Mouse (Mus musculus) embryonic facial prominence, embryonic 11.5 days (tissue): ENCODE data around the gene Gm11077. TPM values are rescaled to one million over a fixed set of nuclear protein-coding genes. Genes with fewer than 3 reads are reported as not detected.

Experiments
- ATAC-seq: fragments of 200-750 bp; cut with Nextera tagmentation; replicated peaks from 2 replicates; pipeline ENCODE4 v1.8.0; 2017; ENCODE audit warnings: low read depth; ENCODE audit not compliant: insufficient number of reproducible peaks, low FRiP score, low TSS enrichment
- DNase-seq: peaks from one replicate; pipeline ENCODE4 v3.0.0-alpha.2; 2015; ENCODE audit warnings: low spot score
- H3K27ac ChIP-seq: fragments of 300-500 bp; sonication (generic); replicated peaks from 2 replicates; pipeline ENCODE4 v1.5.1; 2014; ENCODE audit warnings: mild to moderate bottlenecking, low read depth, low read length, control low read depth
- H3K27me3 ChIP-seq: fragments of 300-500 bp; sonication (generic); 2 replicates; pipeline ENCODE4 v1.6.1; 2014; ENCODE audit warnings: mild to moderate bottlenecking, low read length, moderate library complexity, mixed read lengths; ENCODE audit not compliant: control insufficient read depth, insufficient read depth
- H3K36me3 ChIP-seq: fragments of 300-500 bp; sonication (generic); replicated peaks from 2 replicates; pipeline ENCODE4 v1.6.1; 2014; ENCODE audit warnings: low read depth, mild to moderate bottlenecking, low read length, moderate library complexity, mixed read lengths; ENCODE audit not compliant: control insufficient read depth, insufficient read depth
- H3K4me1 ChIP-seq: fragments of 300-500 bp; sonication (generic); 2 replicates; pipeline ENCODE4 v1.6.1; 2014; ENCODE audit warnings: low read length, mixed read lengths; ENCODE audit not compliant: control insufficient read depth, insufficient read depth
- H3K4me2 ChIP-seq: fragments of 300-500 bp; sonication (generic); 2 replicates; pipeline ENCODE4 v1.6.1; 2014; ENCODE audit warnings: low read depth, mild to moderate bottlenecking, control low read depth, low read length, moderate library complexity
- H3K4me3 ChIP-seq: fragments of 300-500 bp; sonication (generic); 2 replicates; pipeline ENCODE4 v1.5.1; 2014; ENCODE audit warnings: low read depth, low read length, control low read depth
- H3K9ac ChIP-seq: fragments of 300-500 bp; sonication (generic); replicated peaks from 2 replicates; pipeline ENCODE4 v1.6.1; 2014; ENCODE audit warnings: mild to moderate bottlenecking, control low read depth, low read length
- H3K9me3 ChIP-seq: fragments of 300-500 bp; sonication (generic); replicated peaks from 2 replicates; pipeline ENCODE4 v1.6.1; 2016; ENCODE audit warnings: mild to moderate bottlenecking, low read length, inconsistent platforms, mixed read lengths; ENCODE audit not compliant: control insufficient read depth
- WGBS: fragments of 180-500 bp; shearing (Covaris S2); extraction: QIAGEN DNeasy Blood & Tissue Kit; methylation state at CpG from one replicate; pipeline ENCODE4 v1.1.7; 2014; 5-methylcytosine and 5-hydroxymethylcytosine counted together
- polyA plus RNA-seq: library from polyadenylated mRNA; unstranded; fragments of >200 nt; fragmentation: Nextera tagmentation; extraction: Ambion mirVana; gene quantifications from 2 replicates; pipeline ENCODE4 v1.2.1, GENCODE M21; 2014

The Gm11077 gene
- not detected in 2 replicates for polyA plus RNA-seq

- Histone ChIP-seq H3K4me2 (no peak within 1 kb of the TSS), H3K9me3 (no peaks in the 10 kb centered on the region), H3K4me3 (no peak within 1 kb of the TSS), H3K9ac (no peak within 1 kb of the TSS), H3K4me1 (no peaks in the 10 kb centered on the region), H3K36me3 (no peaks in the 10 kb centered on the region), H3K27ac (no peak within 1 kb of the TSS), H3K27me3 (no peaks in the 10 kb centered on the region)
- 96% methylated on average over 5 of the region's 5 CpGs for WGBS
- ATAC-seq = no peak
- no peak for DNase-seq
These were observed at the start of gene Gm11077 for GRCm38 (mm10) chr6:140729272-140729671. Gene Gm11077, plus strand, starts transcription at chr6:140729284.

GRCm38 (mm10) chr6:140680713-140681112 is 48.4 kb upstream of the Gm11077 start:
- ATAC-seq = no peak
- Histone ChIP-seq H3K9ac (no peak overlapping the region), H3K27me3 (no peaks in the 10 kb centered on the region), H3K9me3 (no peaks in the 10 kb centered on the region), H3K4me2 (no peak overlapping the region), H3K4me1 (peaks cover 4% of the 10 kb centered on the region; the same call in 1 of the 2 replicates), H3K27ac (no peak overlapping the region), H3K36me3 (no peaks in the 10 kb centered on the region), H3K4me3 (no peak overlapping the region)
- 52% methylated on average over 7 of the region's 7 CpGs for WGBS
- DNase-seq = no peak

GRCm38 (mm10) chr6:140682829-140683228 is 46.3 kb upstream of the Gm11077 start:
- WGBS = 51% methylated on average over 13 of the region's 13 CpGs
- Histone ChIP-seq H3K36me3 (no peaks in the 10 kb centered on the region), H3K4me3 (no peak overlapping the region), H3K4me2 (no peak overlapping the region), H3K27ac (no peak overlapping the region), H3K27me3 (no peaks in the 10 kb centered on the region), H3K9me3 (no peaks in the 10 kb centered on the region), H3K9ac (no peak overlapping the region; the same call in 1 of the 2 replicates), H3K4me1 (peaks cover 4% of the 10 kb centered on the region; the same call in 1 of the 2 replicates)
- peak; percentile 20 for DNase-seq
- peak; percentile 39; the same call in 1 of the 2 replicates for ATAC-seq

GRCm38 (mm10) chr6:140684403-140684802 is 44.7 kb upstream of the Gm11077 start:
- H3K9me3 ChIP-seq = no peaks in the 10 kb centered on the region
- DNase-seq = no peak
- no peak for ATAC-seq
- no peak overlapping the region for H3K4me2 ChIP-seq
- no peaks in the 10 kb centered on the region for H3K36me3 ChIP-seq
- 86% methylated on average over 11 of the region's 11 CpGs for WGBS
- no peak overlapping the region for H3K4me3 ChIP-seq
- H3K9ac ChIP-seq = no peak overlapping the region
- no peak overlapping the region for H3K27ac ChIP-seq
- H3K4me1 ChIP-seq = no peaks in the 10 kb centered on the region
- no peaks in the 10 kb centered on the region for H3K27me3 ChIP-seq

GRCm38 (mm10) chr6:140689617-140690404 is 39.3 kb upstream of the Gm11077 start:
- Histone ChIP-seq H3K9ac (no peak overlapping the region), H3K4me3 (no peak overlapping the region), H3K27me3 (no peaks in the 10 kb centered on the region), H3K4me2 (no peak overlapping the region), H3K9me3 (no peaks in the 10 kb centered on the region), H3K4me1 (no peaks in the 10 kb centered on the region), H3K27ac (no peak overlapping the region), H3K36me3 (no peaks in the 10 kb centered on the region)
- ATAC-seq (no peak), DNase-seq (no peak)
- 84% methylated on average over 16 of the region's 16 CpGs for WGBS

GRCm38 (mm10) chr6:140692160-140692559 is 36.9 kb upstream of the Gm11077 start:
- DNase-seq (no peak), ATAC-seq (no peak)
- no peak overlapping the region for H3K4me2 ChIP-seq
- H3K27me3 ChIP-seq = no peaks in the 10 kb centered on the region
- WGBS = 89% methylated on average over 6 of the region's 6 CpGs
- H3K9ac ChIP-seq = no peak overlapping the region
- no peak overlapping the region for H3K4me3 ChIP-seq
- H3K27ac ChIP-seq = no peak overlapping the region
- no peaks in the 10 kb centered on the region for H3K36me3 ChIP-seq
- no peaks in the 10 kb centered on the region for H3K9me3 ChIP-seq
- no peaks in the 10 kb centered on the region for H3K4me1 ChIP-seq

- no peak overlapping the region for H3K27ac ChIP-seq
- WGBS = 63% methylated on average over 12 of the region's 12 CpGs
- H3K9ac ChIP-seq = no peak overlapping the region
These were observed 32.7 kb upstream of the Gm11077 start for GRCm38 (mm10) chr6:140696192-140696879.

GRCm38 (mm10) chr6:140697994-140698393 is 31.1 kb upstream of the Gm11077 start:
- H3K9ac ChIP-seq = no peak overlapping the region
- no peak overlapping the region for H3K27ac ChIP-seq
- no peak for ATAC-seq
- H3K4me1 ChIP-seq = no peaks in the 10 kb centered on the region
- H3K27me3 ChIP-seq = no peaks in the 10 kb centered on the region
- no peaks in the 10 kb centered on the region for H3K36me3 ChIP-seq
- H3K9me3 ChIP-seq = no peaks in the 10 kb centered on the region
- H3K4me3 ChIP-seq = no peak overlapping the region
- no peak for DNase-seq
- WGBS = 89% methylated on average over 11 of the region's 11 CpGs
- H3K4me2 ChIP-seq = no peak overlapping the region

More at GRCm38 (mm10) chr6:140696192-140696879, 32.7 kb upstream of the Gm11077 start:
- ATAC-seq (no peak), DNase-seq (no peak)
- no peaks in the 10 kb centered on the region for H3K27me3 ChIP-seq
- H3K4me3 ChIP-seq = no peak overlapping the region
- H3K4me1 ChIP-seq = no peaks in the 10 kb centered on the region
- no peak overlapping the region for H3K4me2 ChIP-seq
- no peaks in the 10 kb centered on the region for H3K36me3 ChIP-seq
- H3K9me3 ChIP-seq = no peaks in the 10 kb centered on the region
